9 mouse cellular contexts compared by ENCODE assay signal in the genomic region with DNA sequence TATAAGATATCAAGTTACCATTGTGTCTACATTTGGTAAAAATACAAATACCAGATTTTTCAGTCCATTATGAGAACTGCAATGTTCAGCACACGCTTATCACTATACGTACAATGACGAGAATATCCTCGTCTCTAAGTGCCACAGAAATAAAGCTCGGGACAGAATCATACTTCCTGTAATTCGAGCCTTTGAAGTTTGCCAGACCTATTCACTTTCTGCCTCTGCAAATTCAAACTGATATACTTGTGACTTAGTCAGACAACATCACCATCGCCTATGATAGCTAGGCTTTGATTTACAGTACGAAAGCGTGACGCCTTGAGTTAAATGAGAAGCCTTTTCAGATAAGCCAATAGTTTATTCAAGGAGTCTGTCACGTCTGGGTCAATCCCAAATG. TPM values are rescaled to one million over a fixed set of nuclear protein-coding genes. Genes with fewer than 3 reads are reported as not detected.
DNase-seq lines count a peak whose midpoint lies in the region; ATAC-seq and TF ChIP-seq lines count a peak whose summit lies in the region.
"Had no signal": no experiment of that assay in that cellular context is flagged by ENCODE, and none has a peak within 500 bp of the region (broad histone marks: within the 10 kb centered on the region; RNA-seq: fewer than 3 reads in every experiment).

No protein-coding gene starts in this region.

- no peaks in the 10 kb centered on the region for H3K36me3 ChIP-seq in kidney, postnatal 0 days (ENCODE audit: insufficient read depth, low read length)
- no peaks in the 10 kb centered on the region for H3K36me3 ChIP-seq in embryonic facial prominence, embryonic 12.5 days
- H3K36me3 ChIP-seq in hindbrain, postnatal 0 days (ENCODE audit: insufficient read depth, low read length): no peaks in the 10 kb centered on the region
- H3K36me3 ChIP-seq in midbrain, embryonic 14.5 days (ENCODE audit: control insufficient read depth, insufficient read depth, low read length): no peaks in the 10 kb centered on the region

- H3K4me3 ChIP-seq in kidney, postnatal 0 days (replicated peaks; ENCODE audit: low read depth, low read length): peak overlapping the region; percentile 13; the same call in 1 of the 2 replicates
- H3K4me3 ChIP-seq in embryonic facial prominence, embryonic 12.5 days: peak overlapping the region; percentile 14
- H3K4me3 ChIP-seq in hindbrain, postnatal 0 days (ENCODE audit: low read length): peak overlapping the region; percentile 2; the same call in 1 of the 2 replicates
- H3K4me3 ChIP-seq in midbrain, embryonic 14.5 days (replicated peaks; ENCODE audit: low read depth, low read length): no peak overlapping the region; the same call in 1 of the 2 replicates

- ATAC-seq in kidney, postnatal 0 days (replicated peaks; ENCODE audit: low FRiP score, low read depth): no peak
- no peak for ATAC-seq in embryonic facial prominence, embryonic 12.5 days (ENCODE audit: insufficient number of reproducible peaks, insufficient read depth, low FRiP score, low TSS enrichment)
- ATAC-seq in hindbrain, postnatal 0 days: no peak
- ATAC-seq in midbrain, embryonic 14.5 days (ENCODE audit: low FRiP score, low TSS enrichment): no peak

- H3K9me3 ChIP-seq in kidney, postnatal 0 days (replicated peaks; ENCODE audit: low read length): no peaks in the 10 kb centered on the region
- H3K9me3 ChIP-seq in embryonic facial prominence, embryonic 12.5 days: no peaks in the 10 kb centered on the region
- H3K9me3 ChIP-seq in hindbrain, postnatal 0 days (ENCODE audit: low read length): no peaks in the 10 kb centered on the region
- no peaks in the 10 kb centered on the region for H3K9me3 ChIP-seq in midbrain, embryonic 14.5 days (ENCODE audit: control insufficient read depth, low read length)

- H3K4me1 ChIP-seq in kidney, postnatal 0 days (replicated peaks; ENCODE audit: insufficient read depth, low read length): 0 out of 2 replicates have a peak, but pooled peaks cover 4% of the 10 kb centered on the region
- H3K4me1 ChIP-seq in embryonic facial prominence, embryonic 12.5 days: no peaks in the 10 kb centered on the region
- no peaks in the 10 kb centered on the region for H3K4me1 ChIP-seq in hindbrain, postnatal 0 days (ENCODE audit: insufficient read depth, low read length)
- H3K4me1 ChIP-seq in midbrain, embryonic 14.5 days (ENCODE audit: control insufficient read depth, insufficient read depth, low read length): peaks cover 3% of the 10 kb centered on the region; the same call in 1 of the 2 replicates

- H3K27ac ChIP-seq in kidney, postnatal 0 days: no peak overlapping the region
- no peak overlapping the region for H3K27ac ChIP-seq in embryonic facial prominence, embryonic 12.5 days
- no peak overlapping the region for H3K27ac ChIP-seq in hindbrain, postnatal 0 days
- no peak overlapping the region for H3K27ac ChIP-seq in midbrain, embryonic 14.5 days (replicated peaks; ENCODE audit: low read depth, low read length)

- H3K27me3 ChIP-seq in kidney, postnatal 0 days (ENCODE audit: insufficient read depth, low read length): no peaks in the 10 kb centered on the region
- H3K27me3 ChIP-seq in embryonic facial prominence, embryonic 12.5 days: no peaks in the 10 kb centered on the region
- no peaks in the 10 kb centered on the region for H3K27me3 ChIP-seq in hindbrain, postnatal 0 days (ENCODE audit: insufficient read depth, low read length)
- peaks cover 6% of the 10 kb centered on the region; the same call in 1 of the 2 replicates for H3K27me3 ChIP-seq in midbrain, embryonic 14.5 days (ENCODE audit: control insufficient read depth, insufficient read depth, low read length)

- peak; percentile 5 for DNase-seq in kidney, postnatal 0 days (ENCODE audit: low spot score)
- no peak for DNase-seq in kidney, adult 18-20 months
- no peak for DNase-seq in hindbrain, postnatal 0 days (ENCODE audit: low spot score)
- no peak for DNase-seq in midbrain, embryonic 14.5 days
- DNase-seq in thymus, postnatal 0 days (ENCODE audit: low spot score): no peak
- no peak for DNase-seq in left cerebral cortex, adult 9 months (ENCODE audit: low spot score in 2 of 2)
- DNase-seq in urinary bladder, postnatal 14 days (ENCODE audit: low spot score): no peak

- no peak for TF ChIP-seq CTCF in kidney, postnatal 0 days (IDR thresholded peaks at IDR 0.05; ENCODE audit: low read depth)
- TF ChIP-seq CTCF in hindbrain, postnatal 0 days (IDR thresholded peaks at IDR 0.05; ENCODE audit: low read depth): no peak

- H3K4me2 ChIP-seq in kidney, postnatal 0 days (ENCODE audit: low read length): peak overlapping the region; percentile 43
- peak overlapping the region; percentile 40 for H3K4me2 ChIP-seq in embryonic facial prominence, embryonic 12.5 days (replicated peaks)
- H3K4me2 ChIP-seq in hindbrain, postnatal 0 days (ENCODE audit: low read depth, low read length): peak overlapping the region; percentile 67
- H3K4me2 ChIP-seq in midbrain, embryonic 14.5 days (ENCODE audit: low read length): peak overlapping the region; percentile 22

- WGBS in kidney, postnatal 0 days: 21% methylated on average over 11 of the region's 11 CpGs
- 18% methylated on average over 11 of the region's 11 CpGs for WGBS in embryonic facial prominence, embryonic 12.5 days
- 48% methylated on average over 11 of the region's 11 CpGs for WGBS in hindbrain, postnatal 0 days
- WGBS in midbrain, embryonic 14.5 days: 66% methylated on average over 11 of the region's 11 CpGs

- no peak overlapping the region for H3K9ac ChIP-seq in kidney, postnatal 0 days (ENCODE audit: low read depth, low read length)
- no peak overlapping the region for H3K9ac ChIP-seq in embryonic facial prominence, embryonic 12.5 days
- H3K9ac ChIP-seq in hindbrain, postnatal 0 days (replicated peaks; ENCODE audit: low read length): no peak overlapping the region
- no peak overlapping the region for H3K9ac ChIP-seq in midbrain, embryonic 14.5 days (replicated peaks; ENCODE audit: low read length)

RNA-seq across cellular contexts. Expression of a gene that starts 1.6 kb away (rescaled TPM):
- 7.0 and 8.2 TPM in 2 replicates for polyA plus RNA-seq in kidney, postnatal 0 days (2015; fragmentation: Nextera tagmentation; extraction: Ambion mirVana)
- 11.7 and 12.9 TPM in 2 replicates for polyA plus RNA-seq in embryonic facial prominence, embryonic 12.5 days (2016; fragmentation: Nextera tagmentation; extraction: Ambion mirVana)
- 4.2 and 6.9 TPM in 2 replicates for total RNA-seq in hindbrain, postnatal 0 days (2014; rRNA removed)
- polyA plus RNA-seq in hindbrain, postnatal 0 days (2015; fragmentation: Nextera tagmentation; extraction: Ambion mirVana): 4.3 and 5.0 TPM in 2 replicates
- polyA plus RNA-seq in midbrain, embryonic 14.5 days (2014; fragmentation: Nextera tagmentation; extraction: Ambion mirVana): 2.4 and 3.1 TPM in 2 replicates
- polyA plus RNA-seq in thymus, postnatal 0 days (2015; fragmentation: Nextera tagmentation; extraction: Ambion mirVana): 0.99 and 1.1 TPM in 2 replicates
- total RNA-seq: granulocyte monocyte progenitor cell, adult 5-6 weeks had no signal
